Mouse (Mus musculus) CH12.LX (cell line): ENCODE results near the gene Gng12. TPM values are rescaled to one million over a fixed set of nuclear protein-coding genes. Genes with fewer than 3 reads are reported as not detected.

Source experiments
- DNase-seq: peaks from one replicate; pipeline ENCODE4 v3.0.0-alpha.2; 2013; ENCODE audit errors: extremely low read depth
- H3K27ac ChIP-seq: 2 replicates; pipeline ENCODE4 v1.5.1; 2012; ENCODE audit warnings: low read depth, mild to moderate bottlenecking, control low read depth, moderate library complexity; ENCODE audit not compliant: insufficient read depth
- H3K27me3 ChIP-seq: replicated peaks from 2 replicates; pipeline ENCODE3; 2012; ENCODE audit warnings: inconsistent platforms
- H3K36me3 ChIP-seq, 2 experiments: replicated peaks in 1 of 2; 2 replicates each; pipeline versions ENCODE3 to v1.6.1; 2012; ENCODE audit warnings: inconsistent platforms in 1 of 2, low read length in 1 of 2, mild to moderate bottlenecking in 1 of 2, mixed read lengths in 1 of 2, moderate library complexity in 1 of 2; ENCODE audit not compliant: control insufficient read depth in 1 of 2, insufficient read depth in 1 of 2
- H3K4me1 ChIP-seq, 2 experiments: 2 replicates each; pipeline ENCODE4 v1.6.1; 2012; ENCODE audit warnings: inconsistent platforms in 1 of 2, moderate library complexity in 1 of 2; ENCODE audit not compliant: insufficient read depth in 2 of 2, control insufficient read depth in 1 of 2
- H3K4me2 ChIP-seq: 2 replicates; pipeline ENCODE4 v1.6.1; 2012; ENCODE audit warnings: low read depth, mild to moderate bottlenecking, control low read depth; ENCODE audit not compliant: poor library complexity, insufficient read depth, severe bottlenecking
- H3K4me3 ChIP-seq, 3 experiments: fragments of 150-350 bp in 1 of 3; sonication (generic) in 1 of 3; replicated peaks in 1 of 3; 2 replicates each; pipeline versions ENCODE3 to v1.5.1; 2011 to 2012; ENCODE audit warnings: low read depth in 2 of 3, low read length in 2 of 3, mild to moderate bottlenecking in 2 of 3, moderate library complexity in 2 of 3, control low read depth in 1 of 3, improper control_type of control experiment in 1 of 3, inconsistent platforms in 1 of 3, mixed read lengths in 1 of 3; ENCODE audit not compliant: poor library complexity in 1 of 3
- H3K79me2 ChIP-seq: replicated peaks from 2 replicates; pipeline ENCODE4 v1.6.1; 2012; ENCODE audit warnings: mild to moderate bottlenecking, moderate library complexity; ENCODE audit not compliant: control insufficient read depth, poor library complexity, insufficient read depth, severe bottlenecking; ENCODE audit errors: extremely low read depth
- H3K9ac ChIP-seq: 2 replicates; pipeline ENCODE4 v1.6.1; 2012; ENCODE audit warnings: low read depth, mild to moderate bottlenecking, control low read depth, moderate library complexity; ENCODE audit not compliant: insufficient read depth
- H3K9me3 ChIP-seq: replicated peaks from 2 replicates; pipeline ENCODE3; 2012; ENCODE audit warnings: low read length, inconsistent platforms, mixed read lengths
- BHLHE40 ChIP-seq: IDR thresholded peaks from 2 replicates; pipeline ENCODE4 v1.6.1; 2011; ENCODE audit warnings: mild to moderate bottlenecking, low read depth, low read length, improper control_type of control experiment
- CHD1 ChIP-seq: IDR thresholded peaks from 2 replicates; pipeline ENCODE4 v1.6.1; 2012; ENCODE audit warnings: low read depth, low read length, improper control_type of control experiment, inconsistent platforms
- CHD2 ChIP-seq: IDR thresholded peaks from 2 replicates; pipeline ENCODE4 v1.6.1; 2011; ENCODE audit warnings: low read length, improper control_type of control experiment
- CTCF ChIP-seq, 2 experiments: IDR thresholded peaks in 1 of 2; conservative IDR thresholded peaks in 1 of 2; 2 replicates each; pipeline ENCODE4 v1.5.1; 2011 to 2012; ENCODE audit warnings: low read depth in 2 of 2, low read length in 2 of 2, improper control_type of control experiment in 1 of 2, inconsistent platforms in 1 of 2, mild to moderate bottlenecking in 1 of 2, moderate library complexity in 1 of 2
- E2F4 ChIP-seq: IDR thresholded peaks from 2 replicates; pipeline ENCODE4 v1.6.1; 2011; ENCODE audit warnings: low read depth, low read length, improper control_type of control experiment; ENCODE audit not compliant: insufficient replicate concordance
- ELF1 ChIP-seq: IDR thresholded peaks from 2 replicates; pipeline ENCODE4 v1.6.1; 2014; ENCODE audit warnings: low read depth, mild to moderate bottlenecking, inconsistent platforms, low read length, improper control_type of control experiment
- EP300 ChIP-seq: IDR thresholded peaks from 2 replicates; pipeline ENCODE4 v1.6.1; 2011; ENCODE audit warnings: low read length, improper control_type of control experiment
- ETS1 ChIP-seq: conservative IDR thresholded peaks from 2 replicates; pipeline ENCODE4 v1.6.1; 2012; ENCODE audit warnings: low read depth, mild to moderate bottlenecking, inconsistent platforms, low read length, improper control_type of control experiment, moderate library complexity
- GABPA ChIP-seq: IDR thresholded peaks from 2 replicates; pipeline ENCODE4 v1.6.1; 2012; ENCODE audit warnings: low read depth, low read length, improper control_type of control experiment, inconsistent platforms; ENCODE audit not compliant: insufficient replicate concordance
- HCFC1 ChIP-seq: IDR thresholded peaks from 2 replicates; pipeline ENCODE4 v1.6.1; 2012; ENCODE audit warnings: low read depth, mild to moderate bottlenecking, inconsistent platforms, low read length, improper control_type of control experiment
- IRF4 ChIP-seq: IDR thresholded peaks from 2 replicates; pipeline ENCODE4 v1.6.1; 2014; ENCODE audit warnings: low read depth, mild to moderate bottlenecking, inconsistent platforms, low read length, improper control_type of control experiment
- JUN ChIP-seq: IDR thresholded peaks from 2 replicates; pipeline ENCODE4 v1.6.1; 2011; ENCODE audit warnings: low read depth, mild to moderate bottlenecking, low read length, improper control_type of control experiment, moderate library complexity; ENCODE audit not compliant: insufficient read depth
- JUND ChIP-seq: conservative IDR thresholded peaks from 2 replicates; pipeline ENCODE4 v1.6.1; 2011; ENCODE audit warnings: low read depth, low read length, improper control_type of control experiment
- KAT2A ChIP-seq: IDR thresholded peaks from 2 replicates; pipeline ENCODE4 v1.6.1; 2012; ENCODE audit warnings: low read length, improper control_type of control experiment, inconsistent platforms; ENCODE audit not compliant: insufficient replicate concordance
- MAFK ChIP-seq: IDR thresholded peaks from 2 replicates; pipeline ENCODE4 v1.6.1; 2011; ENCODE audit warnings: low read length, improper control_type of control experiment; ENCODE audit not compliant: insufficient replicate concordance
- MAX ChIP-seq: IDR thresholded peaks from 2 replicates; pipeline ENCODE4 v1.6.1; 2011; ENCODE audit warnings: low read length, improper control_type of control experiment
- MAZ ChIP-seq: IDR thresholded peaks from 2 replicates; pipeline ENCODE4 v1.6.1; 2012; ENCODE audit warnings: low read depth, mild to moderate bottlenecking, inconsistent platforms, low read length, improper control_type of control experiment, moderate library complexity
- MEF2A ChIP-seq: IDR thresholded peaks from 2 replicates; pipeline ENCODE4 v1.6.1; 2014; ENCODE audit warnings: low read depth, mild to moderate bottlenecking, inconsistent platforms, low read length, improper control_type of control experiment, borderline replicate concordance
- MXI1 ChIP-seq: IDR thresholded peaks from 2 replicates; pipeline ENCODE4 v1.6.1; 2011; ENCODE audit warnings: mild to moderate bottlenecking, low read depth, low read length, improper control_type of control experiment
- MYC ChIP-seq: IDR thresholded peaks from 2 replicates; pipeline ENCODE4 v1.6.1; 2011; ENCODE audit warnings: low read depth, mild to moderate bottlenecking, improper control_type of control experiment, low read length
- NELFE ChIP-seq: IDR thresholded peaks from 2 replicates; pipeline ENCODE4 v1.6.1; 2011; ENCODE audit warnings: low read depth, low read length, improper control_type of control experiment
- NRF1 ChIP-seq: IDR thresholded peaks from 2 replicates; pipeline ENCODE4 v1.6.1; 2014; ENCODE audit warnings: low read depth, mild to moderate bottlenecking, inconsistent platforms, low read length, improper control_type of control experiment, moderate library complexity
- PAX5 ChIP-seq: IDR thresholded peaks from 2 replicates; pipeline ENCODE4 v1.6.1; 2012; ENCODE audit warnings: low read length, inconsistent platforms, mixed read lengths
- POLR2A ChIP-seq: IDR thresholded peaks from 2 replicates; pipeline ENCODE4 v1.6.1; 2011; ENCODE audit warnings: low read depth, mild to moderate bottlenecking, improper control_type of control experiment, low read length
- POLR2AphosphoS2 ChIP-seq: IDR thresholded peaks from 2 replicates; pipeline ENCODE4 v1.6.1; 2011; ENCODE audit warnings: low read depth, low read length, improper control_type of control experiment
- RAD21 ChIP-seq: IDR thresholded peaks from 2 replicates; pipeline ENCODE4 v1.6.1; 2011; ENCODE audit warnings: low read depth, mild to moderate bottlenecking, low read length, improper control_type of control experiment, moderate library complexity
- RCOR1 ChIP-seq: conservative IDR thresholded peaks from 2 replicates; pipeline ENCODE4 v1.6.1; 2012; ENCODE audit warnings: low read depth, mild to moderate bottlenecking, inconsistent platforms, low read length, improper control_type of control experiment
- SIN3A ChIP-seq: IDR thresholded peaks from 2 replicates; pipeline ENCODE4 v1.6.1; 2012; ENCODE audit warnings: low read length, improper control_type of control experiment, inconsistent platforms
- SMC3 ChIP-seq: IDR thresholded peaks from 2 replicates; pipeline ENCODE4 v1.6.1; 2011; ENCODE audit warnings: low read depth, low read length, improper control_type of control experiment
- TBP ChIP-seq: conservative IDR thresholded peaks from 2 replicates; pipeline ENCODE4 v1.6.1; 2011; ENCODE audit warnings: low read depth, low read length, improper control_type of control experiment
- TCF12 ChIP-seq: IDR thresholded peaks from 2 replicates; pipeline ENCODE4 v1.6.1; 2014; ENCODE audit warnings: low read depth, mild to moderate bottlenecking, inconsistent platforms, low read length, improper control_type of control experiment
- UBTF ChIP-seq: IDR thresholded peaks from 2 replicates; pipeline ENCODE4 v1.6.1; 2012; ENCODE audit warnings: low read depth, mild to moderate bottlenecking, inconsistent platforms, low read length, improper control_type of control experiment, moderate library complexity
- USF1 ChIP-seq: IDR thresholded peaks from 2 replicates; pipeline ENCODE4 v1.6.1; 2014; ENCODE audit warnings: low read depth, mild to moderate bottlenecking, inconsistent platforms, low read length, improper control_type of control experiment
- USF2 ChIP-seq: conservative IDR thresholded peaks from 2 replicates; pipeline ENCODE4 v1.6.1; 2011; ENCODE audit warnings: low read depth, low read length, improper control_type of control experiment
- ZC3H11A ChIP-seq: IDR thresholded peaks from 2 replicates; pipeline ENCODE4 v1.6.1; 2012; ENCODE audit warnings: low read depth, mild to moderate bottlenecking, inconsistent platforms, low read length, improper control_type of control experiment
- ZKSCAN1 ChIP-seq: IDR thresholded peaks from 2 replicates; pipeline ENCODE4 v1.6.1; 2012; ENCODE audit warnings: low read depth, inconsistent platforms, low read length, improper control_type of control experiment, borderline replicate concordance
- ZMIZ1 ChIP-seq: IDR thresholded peaks from 2 replicates; pipeline ENCODE4 v1.6.1; 2012; ENCODE audit warnings: low read depth, mild to moderate bottlenecking, inconsistent platforms, low read length, improper control_type of control experiment
- ZNF384 ChIP-seq: IDR thresholded peaks from 2 replicates; pipeline ENCODE4 v1.6.1; 2012; ENCODE audit warnings: low read depth, low read length, improper control_type of control experiment, inconsistent platforms
- dilution Hi-C: fragments of 300-500 bp; cut with MboI; formaldehyde crosslinking; loops from 2 replicates; pipeline ENCODE4 v1.14.3; 2020; ENCODE audit warnings: low sequenced_read_pairs; ENCODE audit not compliant: extremely low pct_unique_long_range_greater_than_20kb, extremely low pct_ligation_motif_present
- in situ Hi-C: fragments of 300-500 bp; cut with MboI; formaldehyde crosslinking; loops from 3 replicates; pipeline ENCODE4 v1.14.3; 2019; ENCODE audit warnings: low sequenced_read_pairs, low pct_ligation_motif_present, low pct_unique_long_range_greater_than_20kb, mixed read lengths
- polyA plus RNA-seq: library from polyadenylated mRNA; unstranded; fragments of >175 nt; gene quantifications from 2 replicates; pipeline ENCODE4 v1.2.1, GENCODE M21; 2012; ENCODE audit warnings: low read depth; ENCODE audit not compliant: insufficient read length
- total RNA-seq, 2 experiments: library from RNA; depleted of rRNA; stranded (reverse); fragments of 300-350 nt in 1 of 2; fragments of >200 nt in 1 of 2; gene quantifications; 2 replicates each; pipeline ENCODE4 v1.2.3; 2012 to 2014

Gng12 gene
- total and polyA plus RNA-seq, 3 experiments: 3.9 to 20.8 (median 12.2) TPM

DNA sequence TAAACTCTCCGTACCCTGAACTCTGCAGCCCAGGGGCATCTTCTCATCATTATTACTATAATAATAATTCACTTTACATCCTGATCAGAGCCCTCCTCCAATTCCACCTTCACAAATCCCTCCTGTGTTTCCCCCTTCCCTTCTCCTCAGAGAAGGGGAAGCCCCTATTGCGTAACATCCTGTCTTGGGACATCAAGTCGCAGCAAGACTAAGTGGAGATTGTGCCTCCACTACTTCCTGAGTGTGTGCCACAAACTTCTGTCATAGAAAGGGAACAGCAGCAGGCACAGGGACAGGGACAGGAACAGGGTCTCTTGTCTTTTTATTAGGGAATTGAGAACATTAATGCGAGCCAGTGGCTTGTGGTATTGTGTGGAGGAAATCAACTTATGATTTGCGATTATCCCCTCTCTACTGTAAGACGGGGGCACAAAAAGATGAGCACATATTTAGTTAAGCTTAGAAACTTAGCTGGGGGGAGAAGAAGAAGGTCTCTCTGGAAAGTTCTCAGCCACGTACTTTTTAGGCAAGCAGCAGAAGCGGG lies 173.1 kb downstream of the Gng12 start:
- Histone ChIP-seq H3K9me3 (no peaks in the 10 kb centered on the region), H3K4me3 (peak overlapping the region in 2 of 3 experiments; percentile 17 to 30), H3K4me2 (peak overlapping the region; percentile 72), H3K9ac (peak overlapping the region; percentile 50), H3K27ac (peak overlapping the region; percentile 76), H3K79me2 (no peaks in the 10 kb centered on the region), H3K27me3 (no peaks in the 10 kb centered on the region), H3K4me1 (peaks cover 5 to 42% of the 10 kb centered on the region in 2 experiments; a peak in 3 of 4 replicates), H3K36me3 (no peaks in the 10 kb centered on the region)
- DNase-seq: peak; percentile 82
- TF ChIP-seq MAFK (no peak), ZNF384 (no peak), IRF4 (peak; percentile 21; the same call in 1 of the 2 replicates), UBTF (no peak), CHD2 (no peak; the same call in 1 of the 2 replicates), USF2 (no peak), BHLHE40 (peak; percentile 48; the same call in 1 of the 2 replicates), ZC3H11A (no peak), MAX (0 out of 2 replicates have a peak, but pooled peaks have one; percentile 40), USF1 (no peak), POLR2A (peak; percentile 37; the same call in 1 of the 2 replicates), MXI1 (peak; percentile 48; the same call in 1 of the 2 replicates), ZMIZ1 (peak; percentile 48; the same call in 1 of the 2 replicates), NRF1 (no peak), HCFC1 (peak; percentile 21; the same call in 1 of the 2 replicates), TBP (0 out of 2 replicates have a peak, but pooled peaks have one; percentile 67), RCOR1 (no peak), JUND (no peak; the same call in 1 of the 2 replicates), MAZ (no peak), ZKSCAN1 (no peak), SMC3 (no peak), KAT2A (no peak), ETS1 (peak; percentile 63), E2F4 (no peak), CHD1 (peak; percentile 91), PAX5 (no peak), JUN (no peak), NELFE (peak; percentile 41; the same call in 1 of the 2 replicates), RAD21 (no peak), SIN3A (no peak; the same call in 1 of the 2 replicates), CTCF (conservative IDR thresholded peaks at IDR 0.05 in 1 of 2, IDR thresholded peaks at IDR 0.05 in 1 of 2; ENCODE audit: low read depth in 2 of 2, low read length in 2 of 2) (no peak), GABPA (no peak), POLR2AphosphoS2 (no peak), TCF12 (peak; percentile 59; the same call in 1 of the 2 replicates), MYC (no peak), ELF1 (peak; percentile 67), MEF2A (peak; percentile 33; the same call in 1 of the 2 replicates), EP300 (peak; percentile 76)
- in situ Hi-C loops: no loop called here
- dilution Hi-C loops: no loop called here
